Mouse (Mus musculus) G1E-ER4 (cell line): Measurements from ENCODE around the gene Clcn2. TPM values are rescaled to one million over a fixed set of nuclear protein-coding genes. Genes with fewer than 3 reads are reported as not detected.

Experiments
- GATA1 ChIP-seq: IDR thresholded peaks from one replicate; pipeline ENCODE4 v1.8.0; 2012; ENCODE audit warnings: low read length, inconsistent platforms
- polyA plus RNA-seq: library from polyadenylated mRNA; stranded (reverse); fragments of >175 nt; gene quantifications from 2 replicates; pipeline ENCODE4 v1.2.3, GENCODE M21; 2012

Clcn2 gene
- polyA plus RNA-seq, 1 experiment: 20.2 TPM

GRCm38 (mm10) chr16:20653315-20653714 lies 64.2 kb downstream of the Clcn2 start:
- TF ChIP-seq GATA1: no peak

Other genes with a start within 250 kb of the Clcn2 start
- gene Eif2b5, start 218.9 kb downstream of the Clcn2 start, polyA plus RNA-seq: 37.0 and 41.0 TPM in 2 replicates
- 27.3 and 29.1 TPM in 2 replicates for gene Dvl3, start 200.8 kb downstream of the Clcn2 start, polyA plus RNA-seq
- 66.4 and 77.9 TPM in 2 replicates for gene Ap2m1, start 182.3 kb downstream of the Clcn2 start, polyA plus RNA-seq
- gene Abcf3, start 169.2 kb downstream of the Clcn2 start, polyA plus RNA-seq: 31.7 and 40.6 TPM in 2 replicates
- 0.06 and 0.13 TPM in 2 replicates for gene Vwa5b2, start 128.3 kb downstream of the Clcn2 start, polyA plus RNA-seq
- 4.2 and 14.3 TPM in 2 replicates for gene Eef1akmt4, start 106.2 kb downstream of the Clcn2 start, polyA plus RNA-seq
- not detected in 2 replicates for gene Gm49333, start 106.1 kb downstream of the Clcn2 start, polyA plus RNA-seq
- 11.5 and 15.2 TPM in 2 replicates for gene Alg3, start 106.0 kb downstream of the Clcn2 start, polyA plus RNA-seq
- 0.71 and 0.84 TPM in 2 replicates for gene Camk2n2, start 96.5 kb downstream of the Clcn2 start, polyA plus RNA-seq
- not detected in 2 replicates for gene Ece2, start 87.9 kb downstream of the Clcn2 start, polyA plus RNA-seq
- gene Psmd2, start 66.1 kb downstream of the Clcn2 start, polyA plus RNA-seq: 341 and 527 TPM in 2 replicates
- 1,202 and 1,405 TPM in 2 replicates for gene Eif4g1, start 49.4 kb downstream of the Clcn2 start, polyA plus RNA-seq
- 8.3 and 10.6 TPM in 2 replicates for gene Fam131a, start 24.5 kb downstream of the Clcn2 start, polyA plus RNA-seq
- 3.3 and 6.9 TPM in 2 replicates for gene Polr2h, start 81 bp downstream of the Clcn2 start, polyA plus RNA-seq
- gene Chrd, start 15.4 kb upstream of the Clcn2 start, polyA plus RNA-seq: not detected in 2 replicates
- not detected in 2 replicates for gene Thpo, start 16.8 kb upstream of the Clcn2 start, polyA plus RNA-seq